In the genomic region with DNA sequence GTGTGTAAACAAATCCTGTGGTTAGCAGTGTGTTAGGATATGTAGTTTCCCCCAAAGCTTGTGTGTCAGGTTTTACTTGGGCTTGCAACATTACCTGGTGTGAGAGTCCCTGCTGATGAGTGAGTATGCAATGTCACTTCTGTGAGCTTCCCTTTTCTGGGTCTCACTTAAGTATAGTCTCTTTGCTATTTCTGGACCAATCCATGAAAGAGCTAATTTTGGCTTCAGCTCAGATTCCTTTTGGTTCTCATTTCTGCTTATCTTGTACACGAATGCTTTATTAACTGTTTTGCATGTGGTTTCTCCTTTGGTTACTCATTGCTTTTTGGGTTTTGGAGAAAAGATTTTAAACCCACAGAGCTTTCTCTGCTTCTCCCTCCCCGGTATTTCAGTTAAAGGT, we compare ENCODE assay signal across 31 mouse cellular contexts. TPM values are rescaled to one million over a fixed set of nuclear protein-coding genes. Genes with fewer than 3 reads are reported as not detected.
DNase-seq lines count a peak whose midpoint lies in the region; ATAC-seq and TF ChIP-seq lines count a peak whose summit lies in the region.
"Had no signal": no experiment of that assay in that cellular context is flagged by ENCODE, and none has a peak within 500 bp of the region (broad histone marks: within the 10 kb centered on the region; RNA-seq: fewer than 3 reads in every experiment).

No protein-coding gene starts in this region.

- TF ChIP-seq CTCF in CH12.LX (conservative IDR thresholded peaks at IDR 0.05 in 1 of 2, IDR thresholded peaks at IDR 0.05 in 1 of 2; ENCODE audit: low read depth in 2 of 2, low read length in 2 of 2): no peak

- in situ Hi-C loops in CH12.LX (cut with MboI; ENCODE audit: low pct_ligation_motif_present, low pct_unique_long_range_greater_than_20kb, low sequenced_read_pairs): no loop called here

- no peak for DNase-seq in heart, postnatal 10 days
- peak; percentile 25 for DNase-seq in 416B (ENCODE audit: low read depth)
- DNase-seq in CH12.LX (ENCODE audit: extremely low read depth): peak; percentile 52
- no peak for DNase-seq in kidney, adult 18-20 months
- DNase-seq in midbrain, embryonic 11.5 days (ENCODE audit: low spot score, missing footprints): no peak
- DNase-seq: adrenal gland, postnatal 14 days; cerebellum, adult 18-20 months; cerebellum, postnatal 14 days; forebrain, postnatal 0 days; gastrocnemius, postnatal 14 days; heart, adult 2 months; kidney, adult 11 months; kidney, postnatal 4 days; liver; lung, embryonic 14.5 days; lung, postnatal 14 days; right cerebral cortex, adult 18-20 months; spleen, adult 18-20 months; thymus, postnatal 14 days had no signal

- H3K36me3 ChIP-seq in heart, embryonic 13.5 days: peaks cover 81% of the 10 kb centered on the region
- H3K36me3 ChIP-seq in CH12.LX (replicated peaks in 1 of 2; ENCODE audit: control insufficient read depth in 1 of 2, insufficient read depth in 1 of 2, low read length in 1 of 2): peaks cover 64 to 88% of the 10 kb centered on the region in 2 experiments
- H3K36me3 ChIP-seq in midbrain, embryonic 11.5 days (ENCODE audit: control insufficient read depth, insufficient read depth, low read length): peaks cover 37% of the 10 kb centered on the region

- peak overlapping the region; percentile 28 for H3K4me2 ChIP-seq in heart, embryonic 13.5 days
- H3K4me2 ChIP-seq in CH12.LX (ENCODE audit: insufficient read depth, low read depth, poor library complexity, severe bottlenecking): no peak overlapping the region
- H3K4me2 ChIP-seq in midbrain, embryonic 11.5 days: no peak overlapping the region
- H3K4me2 ChIP-seq: embryonic facial prominence, embryonic 15.5 days; forebrain, embryonic 12.5 days; hindbrain, embryonic 15.5 days; liver, embryonic 15.5 days; lung, embryonic 14.5 days had no signal

- 63% methylated on average over 2 of the region's 2 CpGs for WGBS in heart, embryonic 13.5 days
- 89% methylated on average over 2 of the region's 2 CpGs for WGBS in midbrain, embryonic 11.5 days

- TF ChIP-seq RAD21 in CH12.LX (IDR thresholded peaks at IDR 0.05; ENCODE audit: low read depth, low read length): no peak

- TF ChIP-seq EP300 in CH12.LX (IDR thresholded peaks at IDR 0.05; ENCODE audit: low read length): peak; percentile 47; the same call in 1 of the 2 replicates

- dilution Hi-C loops in CH12.LX (cut with MboI; ENCODE audit: extremely low pct_ligation_motif_present, extremely low pct_unique_long_range_greater_than_20kb, low sequenced_read_pairs): no loop called here

- H3K9me3 ChIP-seq in heart, embryonic 13.5 days: no peaks in the 10 kb centered on the region
- no peaks in the 10 kb centered on the region for H3K9me3 ChIP-seq in CH12.LX (replicated peaks; ENCODE audit: low read length)
- no peaks in the 10 kb centered on the region for H3K9me3 ChIP-seq in midbrain, embryonic 11.5 days (ENCODE audit: control insufficient read depth, low read length)
- H3K9me3 ChIP-seq: embryonic facial prominence, embryonic 10.5 days; embryonic facial prominence, embryonic 15.5 days; forebrain, embryonic 12.5 days; G1E; hindbrain, embryonic 15.5 days; liver, embryonic 15.5 days; midbrain, embryonic 10.5 days had no signal

- no peak for TF ChIP-seq POLR2A in CH12.LX (IDR thresholded peaks at IDR 0.05; ENCODE audit: low read depth, low read length)

- H3K27me3 ChIP-seq in heart, embryonic 13.5 days (replicated peaks): no peaks in the 10 kb centered on the region
- H3K27me3 ChIP-seq in CH12.LX (replicated peaks): no peaks in the 10 kb centered on the region
- H3K27me3 ChIP-seq in midbrain, embryonic 11.5 days (ENCODE audit: control insufficient read depth, insufficient read depth, low read length): no peaks in the 10 kb centered on the region
- H3K27me3 ChIP-seq: embryonic facial prominence, embryonic 15.5 days; forebrain, embryonic 12.5 days; hindbrain, embryonic 15.5 days; liver, embryonic 15.5 days; Patski had no signal

- H3K4me3 ChIP-seq in heart, embryonic 13.5 days: no peak overlapping the region
- no peak overlapping the region for H3K4me3 ChIP-seq in CH12.LX (replicated peaks in 1 of 3; ENCODE audit: low read depth in 2 of 3, low read length in 2 of 3, poor library complexity in 1 of 3)
- H3K4me3 ChIP-seq in midbrain, embryonic 11.5 days (ENCODE audit: low read depth, low read length): no peak overlapping the region
- H3K4me3 ChIP-seq: embryonic facial prominence, embryonic 10.5 days; embryonic facial prominence, embryonic 15.5 days; forebrain, embryonic 12.5 days; heart, adult 2 months; hindbrain, embryonic 15.5 days; liver, embryonic 15.5 days; midbrain, embryonic 10.5 days had no signal

- H3K4me1 ChIP-seq in heart, embryonic 13.5 days: peaks cover 11% of the 10 kb centered on the region
- peaks cover 10 to 22% of the 10 kb centered on the region in 2 experiments for H3K4me1 ChIP-seq in CH12.LX (ENCODE audit: control insufficient read depth in 1 of 2, insufficient read depth in 2 of 2)
- no peaks in the 10 kb centered on the region for H3K4me1 ChIP-seq in midbrain, embryonic 11.5 days (ENCODE audit: control insufficient read depth, insufficient read depth, low read length)
- H3K4me1 ChIP-seq: embryonic facial prominence, embryonic 15.5 days; hindbrain, embryonic 15.5 days; liver, embryonic 15.5 days had no signal

- ATAC-seq in heart, embryonic 13.5 days (ENCODE audit: extremely low read depth, insufficient number of reproducible peaks, low FRiP score, low TSS enrichment): no peak
- peak; percentile 62 for ATAC-seq in granulocyte monocyte progenitor cell, adult 5-6 weeks (replicated peaks; ENCODE audit: poor library complexity, severe bottlenecking)
- no peak for ATAC-seq in midbrain, embryonic 11.5 days (ENCODE audit: low FRiP score)
- ATAC-seq: forebrain, postnatal 0 days; inflammation-experienced regulatory T-cells, adult 6 months; midbrain, embryonic 16.5 days; Patski had no signal

- intact Hi-C loops in heart, postnatal 10 days (cut with DNase I): no loop called here

- H3K27ac ChIP-seq in heart, embryonic 13.5 days (replicated peaks): peak overlapping the region; percentile 70
- peak overlapping the region; percentile 46; the same call in 1 of the 2 replicates for H3K27ac ChIP-seq in CH12.LX (ENCODE audit: insufficient read depth, low read depth)
- H3K27ac ChIP-seq in midbrain, embryonic 11.5 days (ENCODE audit: low read depth, low read length): no peak overlapping the region
- H3K27ac ChIP-seq: embryonic facial prominence, embryonic 10.5 days; embryonic facial prominence, embryonic 15.5 days; forebrain, embryonic 12.5 days; heart, adult 2 months; hindbrain, embryonic 15.5 days; liver, embryonic 15.5 days; midbrain, embryonic 10.5 days had no signal

- H3K79me2 ChIP-seq in CH12.LX (replicated peaks; ENCODE audit: control insufficient read depth, extremely low read depth, insufficient read depth, poor library complexity, severe bottlenecking): peaks cover 2% of the 10 kb centered on the region; the same call in 1 of the 2 replicates

- H3K9ac ChIP-seq in heart, embryonic 13.5 days: no peak overlapping the region
- no peak overlapping the region for H3K9ac ChIP-seq in CH12.LX (ENCODE audit: insufficient read depth, low read depth)
- no peak overlapping the region for H3K9ac ChIP-seq in midbrain, embryonic 11.5 days (ENCODE audit: low read length)
- H3K9ac ChIP-seq: embryonic facial prominence, embryonic 15.5 days; forebrain, embryonic 12.5 days; forebrain, postnatal 0 days; hindbrain, embryonic 15.5 days; liver, embryonic 15.5 days; lung, embryonic 14.5 days had no signal

TF ChIP-seq in CH12.LX, 34 proteins besides CTCF, POLR2A, EP300 and RAD21 (continues in another document):
- TF ChIP-seq ELF1 (IDR thresholded peaks at IDR 0.05; ENCODE audit: low read depth, low read length) (no peak), ZC3H11A (IDR thresholded peaks at IDR 0.05; ENCODE audit: low read depth, low read length) (no peak), MEF2A (IDR thresholded peaks at IDR 0.05; ENCODE audit: borderline replicate concordance, low read depth, low read length) (peak; percentile 96), CHD2 (IDR thresholded peaks at IDR 0.05; ENCODE audit: low read length) (no peak), MYC (IDR thresholded peaks at IDR 0.05; ENCODE audit: low read depth, low read length) (no peak), SIN3A (IDR thresholded peaks at IDR 0.05; ENCODE audit: low read length) (no peak), MAFK (IDR thresholded peaks at IDR 0.05; ENCODE audit: insufficient replicate concordance, low read length) (0 out of 2 replicates have a peak, but pooled peaks have one; percentile 38), MXI1 (IDR thresholded peaks at IDR 0.05; ENCODE audit: low read depth, low read length) (no peak), BHLHE40 (IDR thresholded peaks at IDR 0.05; ENCODE audit: low read depth, low read length) (0 out of 2 replicates have a peak, but pooled peaks have one; percentile 30), JUND (conservative IDR thresholded peaks at IDR 0.05; ENCODE audit: low read depth, low read length) (no peak), ZMIZ1 (IDR thresholded peaks at IDR 0.05; ENCODE audit: low read depth, low read length) (no peak), SMC3 (IDR thresholded peaks at IDR 0.05; ENCODE audit: low read depth, low read length) (no peak), ZKSCAN1 (IDR thresholded peaks at IDR 0.05; ENCODE audit: borderline replicate concordance, low read depth, low read length) (no peak), E2F4 (IDR thresholded peaks at IDR 0.05; ENCODE audit: insufficient replicate concordance, low read depth, low read length) (no peak), USF2 (conservative IDR thresholded peaks at IDR 0.05; ENCODE audit: low read depth, low read length) (no peak), TBP (conservative IDR thresholded peaks at IDR 0.05; ENCODE audit: low read depth, low read length) (no peak), USF1 (IDR thresholded peaks at IDR 0.05; ENCODE audit: low read depth, low read length) (no peak), JUN (IDR thresholded peaks at IDR 0.05; ENCODE audit: insufficient read depth, low read depth, low read length) (no peak), IRF4 (IDR thresholded peaks at IDR 0.05; ENCODE audit: low read depth, low read length) (peak; percentile 52; the same call in 1 of the 2 replicates), ETS1 (conservative IDR thresholded peaks at IDR 0.05; ENCODE audit: low read depth, low read length) (no peak; the same call in 1 of the 2 replicates), CHD1 (IDR thresholded peaks at IDR 0.05; ENCODE audit: low read depth, low read length) (no peak)

RNA-seq across cellular contexts. Expression of gene Cspg5, which starts 43.7 kb away (rescaled TPM):
- 2.3 and 2.7 TPM in 2 replicates for polyA plus RNA-seq in heart, embryonic 13.5 days (2015; fragmentation: Nextera tagmentation; extraction: Ambion mirVana)
- total RNA-seq in heart, postnatal 10 days (2021): under 1 TPM; 0.43 to 0.55 TPM
- total RNA-seq in CH12.LX (2012; rRNA removed): 0.72 and 0.76 TPM in 2 replicates
- total RNA-seq in CH12.LX (2014; rRNA removed): 0.36 and 0.40 TPM in 2 replicates
- 0.49 and 0.97 TPM in 2 replicates for polyA plus RNA-seq in CH12.LX (2012; ENCODE audit: insufficient read length, low read depth)
- not detected in 2 replicates for total RNA-seq in granulocyte monocyte progenitor cell, adult 5-6 weeks (2014; fragmentation: Nextera tagmentation)
- 0.30 TPM in 1 of 2 replicates, not detected in the other for total RNA-seq in granulocyte monocyte progenitor cell, adult 5-6 weeks (2017)
- polyA plus RNA-seq in midbrain, embryonic 11.5 days (2014; fragmentation: Nextera tagmentation; extraction: Ambion mirVana): 12.9 and 14.2 TPM in 2 replicates

Comparison
In these comparisons a context has a peak if more than half of its experiments do, and no peak if none do; other contexts are left out.
1. DNase-seq: peak in 416B (single experiment) and CH12.LX (single experiment); none in heart, postnatal 10 days (0 of 2), kidney, adult 18-20 months (single experiment) and midbrain, embryonic 11.5 days (single experiment).